Mouse (Mus musculus): ENCODE results near the gene Tmem184a.

Tmem184a gene

GRCm38 (mm10) chr5:139819538-139820181 is at the start of gene Tmem184a:
Gene Tmem184a, minus strand, starts transcription at chr5:139819917.
- DNase-seq, result no peak

DNA sequence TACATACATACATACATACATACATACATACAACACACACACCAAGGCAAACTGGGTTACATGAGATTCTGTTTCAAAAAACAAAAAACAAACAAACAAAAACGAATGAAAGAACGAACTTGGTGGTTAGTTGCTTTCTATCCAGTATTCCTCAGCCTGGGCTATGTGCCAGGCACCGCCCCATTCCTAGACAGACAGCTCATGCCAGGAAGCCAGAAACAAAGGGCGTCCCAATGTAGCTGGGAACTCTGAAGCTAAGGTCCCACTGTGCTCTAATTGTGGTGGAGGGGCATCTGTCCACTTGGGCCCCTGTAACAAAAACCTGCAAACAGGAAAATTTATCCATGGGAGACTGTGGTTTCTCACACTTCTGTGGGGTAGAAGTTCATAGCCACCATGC is 43.0 kb upstream of the Tmem184a start:
- peak; percentile 66 for DNase-seq

- no peak for DNase-seq
These were observed 40.8 kb upstream of the Tmem184a start for GRCm38 (mm10) chr5:139860328-139861104.

DNA sequence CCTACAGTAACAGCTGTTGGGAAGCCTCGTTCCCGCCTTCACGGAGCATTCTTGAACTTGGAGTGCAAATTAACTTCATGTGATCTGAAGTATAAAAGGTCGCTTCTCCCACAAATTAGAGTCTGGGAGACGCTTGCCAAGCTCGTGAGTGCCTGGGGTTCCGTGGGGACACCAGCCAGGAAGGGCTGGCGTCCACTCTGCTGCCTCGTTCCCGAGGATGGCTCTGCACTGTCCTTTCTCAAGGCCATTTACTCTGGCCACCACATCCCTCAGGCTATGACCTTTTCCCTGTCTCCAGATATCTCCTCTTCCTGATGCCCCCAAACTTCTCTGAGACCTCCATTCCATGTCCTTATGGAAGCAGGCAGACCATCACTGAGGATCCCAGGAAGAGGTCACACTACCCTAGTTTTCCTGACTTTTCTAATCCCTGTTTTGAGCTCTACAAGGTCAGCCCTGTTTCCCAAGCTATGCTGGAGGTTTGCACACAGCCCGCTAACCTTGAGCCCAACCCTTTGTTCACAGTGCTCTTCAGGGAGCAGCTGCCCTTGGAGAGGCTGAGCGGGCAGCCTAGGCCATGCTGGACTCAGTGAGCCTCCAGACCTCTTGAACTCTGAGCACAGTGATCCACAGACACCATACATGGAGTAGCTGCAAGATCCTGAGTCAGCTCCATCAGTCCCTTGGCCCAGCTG is 30.1 kb upstream of the Tmem184a start:
- DNase-seq, result peak; percentile 31

DNA sequence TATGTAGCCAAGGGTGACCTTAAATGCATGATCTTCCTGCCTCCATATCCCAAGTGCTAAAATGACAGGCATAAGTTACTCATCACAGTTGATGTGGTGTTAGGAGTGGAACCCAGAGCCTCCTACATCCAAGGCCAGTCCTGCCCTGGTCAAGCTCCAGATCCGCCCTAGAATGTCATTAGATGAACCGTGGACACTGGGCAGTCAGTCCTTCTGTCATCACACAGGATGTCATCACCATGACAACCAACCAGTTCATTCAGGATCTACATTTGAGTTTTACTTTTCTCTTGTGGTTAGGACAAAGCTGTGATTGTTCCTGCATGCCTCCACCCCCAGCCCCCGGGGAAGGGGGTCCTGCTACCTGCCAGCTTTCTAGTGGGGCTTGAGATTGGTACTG is 19.4 kb upstream of the Tmem184a start:
- DNase-seq, result no peak

DNA sequence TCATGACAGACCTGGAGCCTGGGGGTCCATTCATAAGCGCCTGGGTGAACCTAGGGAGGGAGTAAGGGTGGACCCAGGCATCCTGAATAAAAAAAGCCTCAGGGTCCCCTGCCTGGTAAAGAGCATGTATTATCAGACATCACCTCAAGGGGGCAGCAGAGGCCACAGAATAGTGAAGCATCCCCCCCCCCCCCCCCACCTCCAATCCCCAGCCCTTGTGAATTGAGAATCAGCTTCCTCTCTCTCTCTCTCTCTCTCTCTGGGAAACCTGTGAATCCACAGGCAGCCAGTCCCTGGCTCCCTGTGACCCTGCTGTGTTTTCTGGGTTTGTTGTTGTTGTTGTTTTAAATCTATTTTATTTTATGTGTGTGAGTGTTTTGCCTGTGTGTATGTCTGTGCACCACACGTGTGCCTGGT is 18.8 kb upstream of the Tmem184a start:
- DNase-seq, result peak; percentile 50

DNA sequence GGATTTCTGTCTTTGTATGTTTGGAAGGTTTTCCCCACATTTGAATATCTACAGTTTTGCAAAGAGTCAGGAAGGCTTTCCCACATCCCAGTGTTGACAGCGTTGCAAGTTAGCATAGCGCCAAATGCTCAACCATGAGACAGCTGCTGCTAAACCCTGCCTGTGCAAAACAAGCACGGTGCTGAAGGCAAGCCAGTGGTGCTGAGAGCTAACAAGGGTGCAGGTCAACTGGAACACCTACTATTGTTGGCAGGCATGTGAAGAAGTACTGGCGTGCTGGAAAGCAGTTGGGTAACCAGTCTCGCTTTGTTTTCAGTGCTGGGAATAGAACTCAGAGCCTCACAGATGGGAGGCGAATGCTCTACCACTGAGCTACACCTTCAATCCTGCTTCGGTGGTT is 16.0 kb upstream of the Tmem184a start:
- DNase-seq, result no peak

- no peak for DNase-seq
These were observed 12.4 kb upstream of the Tmem184a start for GRCm38 (mm10) chr5:139832125-139832524.

- no peak for DNase-seq
These were observed 11.0 kb upstream of the Tmem184a start for GRCm38 (mm10) chr5:139830734-139831133.

- DNase-seq, result no peak
These were observed 9.7 kb upstream of the Tmem184a start for GRCm38 (mm10) chr5:139829384-139829783.

DNA sequence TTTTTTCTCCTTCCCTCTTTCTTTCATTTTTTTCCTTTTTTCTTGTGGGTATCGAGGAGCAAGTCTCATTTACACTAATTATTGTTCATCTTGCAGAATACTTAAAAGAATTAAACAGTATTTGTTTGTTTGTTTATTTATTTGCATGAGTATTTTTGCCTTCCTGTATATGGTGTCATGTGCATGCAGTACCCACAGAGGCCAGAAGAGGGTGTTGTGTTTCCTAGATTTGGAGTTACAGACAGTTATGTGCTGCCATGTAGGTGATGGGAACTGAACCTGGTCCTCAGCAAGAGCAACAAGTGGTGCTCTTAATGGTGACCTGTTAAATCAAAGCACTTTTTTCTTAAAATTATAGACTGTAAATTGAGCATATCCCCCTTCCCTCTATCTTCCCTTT is 7.9 kb upstream of the Tmem184a start:
- DNase-seq, result no peak

DNA sequence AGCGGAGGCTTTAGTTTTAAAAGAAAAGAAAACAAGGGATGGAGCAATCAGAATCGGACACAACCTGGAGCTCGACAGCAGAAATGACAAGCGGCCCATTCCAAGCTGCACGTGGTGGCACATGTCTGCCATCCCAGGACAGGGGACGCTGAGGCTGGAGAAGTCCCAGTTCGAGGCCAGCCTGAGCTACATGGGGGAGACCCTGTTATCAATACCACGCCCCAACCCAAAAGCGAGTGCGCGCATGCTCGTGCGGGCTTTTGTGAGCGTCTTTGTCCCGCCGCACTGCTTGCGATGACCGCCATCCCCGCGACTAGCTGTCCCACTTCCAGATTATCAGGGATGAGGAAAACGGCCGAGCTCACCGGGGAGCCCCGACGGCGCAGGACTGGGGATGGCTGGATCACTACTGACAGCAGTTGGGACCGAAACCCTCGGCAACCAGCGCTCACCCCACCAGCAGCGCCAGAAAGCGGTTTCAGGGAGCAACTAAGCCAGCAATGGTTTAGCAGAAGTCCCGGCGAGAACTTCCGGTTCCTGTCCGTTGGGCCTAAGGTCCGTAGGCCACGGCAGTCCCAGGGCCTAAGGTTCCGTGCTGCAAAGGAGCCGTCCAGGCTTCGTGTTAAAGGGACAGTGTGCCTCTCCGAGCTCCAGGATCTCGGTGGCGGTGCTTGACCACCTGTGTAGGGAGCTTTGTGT is 6.8 kb upstream of the Tmem184a start, which contains the start of the genes Gm26938 and Psmg3:
Gene Gm26938 (minus strand): TSS at position 51 of the 699 bp plus-strand sequence.
Gene Psmg3 (minus strand): TSS at position 529 of the 699 bp plus-strand sequence.
- peak; percentile 95 for DNase-seq

GRCm38 (mm10) chr5:139825947-139826346 is 6.2 kb upstream of the Tmem184a start:
- no peak for DNase-seq

- DNase-seq, result no peak
These were observed 4.8 kb upstream of the Tmem184a start for GRCm38 (mm10) chr5:139824531-139824930.

- no peak for DNase-seq
These were observed 2.0 kb upstream of the Tmem184a start for GRCm38 (mm10) chr5:139821466-139822459.

DNA sequence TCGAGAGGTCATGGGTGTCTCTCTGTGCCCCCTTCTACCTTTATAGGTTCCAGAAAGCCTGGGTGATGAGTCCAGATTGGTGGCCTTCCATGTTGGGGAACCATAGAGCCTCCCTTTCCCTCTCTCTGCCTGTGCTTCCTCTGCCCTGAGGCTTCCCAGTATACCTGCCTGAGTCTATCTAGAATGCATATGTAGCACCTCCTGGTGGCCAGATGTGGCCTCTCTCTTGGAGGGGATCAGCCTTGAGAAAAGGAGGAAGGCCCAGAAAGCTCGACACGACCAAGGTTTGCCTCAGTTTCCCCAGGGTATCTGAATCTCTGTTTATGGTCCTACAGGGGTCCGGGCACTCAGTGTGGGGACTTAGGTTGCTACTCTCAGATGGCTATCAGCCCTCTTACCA is 916 bp downstream of the Tmem184a start:
- peak; percentile 61 for DNase-seq

DNA sequence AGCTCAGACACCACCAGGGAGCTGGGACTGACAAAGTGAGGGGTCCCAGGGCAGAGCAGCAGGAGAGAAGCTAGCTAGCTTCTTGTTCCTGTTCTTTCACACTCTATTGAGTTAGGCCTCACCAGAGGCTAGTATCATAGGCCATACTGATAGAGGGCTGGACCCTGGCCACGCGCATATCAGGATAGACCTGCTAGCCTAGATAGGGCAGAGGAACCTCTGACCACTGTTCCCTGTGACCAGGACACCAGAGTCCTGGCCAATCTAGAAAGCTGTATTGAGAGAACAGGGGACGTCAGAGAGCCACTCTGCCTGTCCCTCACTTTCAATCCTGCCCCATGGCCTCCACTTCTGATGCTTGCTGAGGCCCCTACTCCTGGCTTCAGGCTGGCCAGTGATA is 1.7 kb downstream of the Tmem184a start:
- no peak for DNase-seq

- DNase-seq, result no peak
These were observed 2.4 kb downstream of the Tmem184a start for GRCm38 (mm10) chr5:139817292-139817691.

DNA sequence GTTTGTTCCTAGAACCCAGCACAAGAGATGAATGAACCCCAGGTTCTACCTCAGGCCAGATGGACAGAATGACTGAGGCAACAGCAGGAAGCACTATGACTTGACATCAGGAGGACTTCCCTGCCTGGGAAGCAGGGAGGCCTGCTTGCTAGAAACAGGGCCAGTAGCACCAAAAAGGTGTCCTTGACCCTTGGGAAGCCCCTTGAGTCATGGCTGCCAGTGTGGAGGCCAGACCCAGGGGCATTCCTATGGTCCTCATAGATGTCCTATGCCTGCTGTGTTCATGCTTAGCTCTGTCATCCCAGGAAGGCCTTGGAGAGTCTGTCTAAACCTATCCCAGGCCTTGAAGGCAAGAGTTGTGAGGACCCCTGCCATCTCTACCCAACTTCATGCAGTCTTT is 3.3 kb downstream of the Tmem184a start:
- DNase-seq, result no peak

DNA sequence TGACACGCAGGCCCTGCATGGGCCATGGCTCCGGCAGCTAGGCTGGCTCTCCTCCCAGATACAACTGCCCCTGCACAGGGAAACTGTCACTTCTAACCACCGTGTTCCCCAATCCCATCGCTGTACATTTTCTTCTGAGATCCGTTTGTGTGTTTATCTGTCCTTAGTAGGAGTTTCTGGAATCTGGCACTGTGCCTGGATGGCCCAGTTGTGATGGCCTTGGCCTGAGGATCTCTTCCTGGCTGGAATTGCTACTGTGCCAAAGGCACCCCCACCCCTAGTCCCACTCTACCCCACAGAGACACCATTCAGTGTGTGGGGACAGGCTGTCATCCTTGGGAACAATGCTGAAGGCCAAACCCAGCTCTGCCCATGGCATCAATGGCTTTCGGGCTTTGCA is 3.8 kb downstream of the Tmem184a start:
- no peak for DNase-seq

DNA sequence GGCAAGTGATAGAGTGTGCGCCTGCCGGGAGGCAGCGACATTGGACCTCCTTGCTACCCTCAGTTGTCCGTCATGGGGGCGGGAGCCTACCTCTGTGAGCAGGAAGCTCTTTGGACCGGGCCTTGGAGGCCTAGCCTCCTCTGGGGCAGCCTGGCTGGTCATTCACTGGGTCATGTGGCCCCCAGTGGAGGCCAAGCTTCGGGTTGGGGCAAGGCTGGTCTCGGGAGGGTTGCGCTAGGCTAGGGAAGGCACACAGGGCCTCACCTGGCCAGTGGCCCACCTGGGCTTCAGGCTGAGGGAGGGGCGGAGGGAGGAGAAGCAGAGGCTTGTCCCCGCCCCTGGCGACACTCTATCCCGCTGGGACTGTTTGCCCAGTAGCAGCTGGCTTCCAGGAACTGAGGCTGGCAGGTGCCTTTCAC is 5.7 kb downstream of the Tmem184a start:
- peak; percentile 88 for DNase-seq

- peak; percentile 23 for DNase-seq
These were observed 6.6 kb downstream of the Tmem184a start for GRCm38 (mm10) chr5:139813126-139813490.

All from kidney, adult 18-20 months (tissue).